Mouse (Mus musculus) megakaryocyte, embryonic 14.5 days (primary cell): ENCODE results near the gene Aar2.
"Not testable (repeated sequence)": the region's sequence is repeated elsewhere in the genome, so short reads cannot be mapped to it uniquely, and the experiment has no call there.

Experiments used
- FLI1 ChIP-seq: IDR thresholded peaks from 2 replicates; pipeline ENCODE4 v1.6.1; 2012; ENCODE audit warnings: low read length, inconsistent platforms, mixed read lengths
- GATA1 ChIP-seq: IDR thresholded peaks from 3 replicates; pipeline ENCODE4 v1.6.1; 2012; ENCODE audit warnings: mixed read lengths, low read length, inconsistent platforms, borderline replicate concordance

- not testable (repeated sequence) for TF ChIP-seq GATA1, FLI1
Measured at GRCm38 (mm10) chr2:156516678-156517077, 30.7 kb upstream of the Aar2 start.
